Mouse (Mus musculus): ENCODE measurements around the gene Klhl10. TPM values are rescaled to one million over a fixed set of nuclear protein-coding genes. Genes with fewer than 3 reads are reported as not detected.

The Klhl10 gene
- polyA plus RNA-seq, 1 experiment from 2014 or later: 0.82 TPM

DNA sequence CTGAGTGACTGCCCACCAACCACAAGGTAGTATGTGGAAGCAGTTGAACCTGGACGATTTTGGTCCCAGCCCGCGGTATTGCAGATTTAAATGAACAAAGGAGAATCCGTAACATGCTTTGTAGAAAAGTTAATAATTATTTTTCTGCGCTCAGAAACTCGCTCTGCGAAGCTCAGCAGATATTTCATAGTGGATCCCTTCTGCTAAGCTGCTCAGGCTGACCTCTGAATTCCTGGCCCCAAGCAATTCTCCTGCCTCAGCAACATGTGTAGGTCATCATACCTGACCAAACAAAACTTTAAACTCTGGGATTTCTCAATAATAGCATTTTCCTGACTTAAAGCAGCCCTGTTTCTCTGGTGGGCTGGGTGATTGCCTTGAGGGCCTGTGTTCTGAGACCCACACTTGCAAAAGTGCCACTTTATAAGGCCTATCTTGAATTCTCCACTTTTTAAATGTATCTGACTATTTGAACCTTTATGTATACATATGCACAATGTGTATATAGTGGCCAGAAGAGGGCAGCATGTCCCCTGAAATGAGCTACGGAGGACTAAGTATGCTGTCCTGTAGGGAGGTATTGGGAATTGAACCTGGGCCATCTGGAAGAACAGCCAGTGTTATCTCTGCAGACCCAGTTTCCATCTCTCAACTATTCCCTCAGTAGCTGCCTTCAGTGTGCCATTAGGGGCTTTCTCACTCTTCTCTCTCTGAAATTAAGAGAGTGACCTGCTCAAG is 44.3 kb downstream of the Klhl10 start:
- no peak overlapping the region for H3K9ac ChIP-seq (replicated peaks; ENCODE audit: low read length)
- 87% methylated on average over 8 of the region's 8 CpGs for WGBS
- H3K4me3 ChIP-seq (replicated peaks; ENCODE audit: low read depth, low read length): no peak overlapping the region
- H3K4me2 ChIP-seq (ENCODE audit: low read length): no peak overlapping the region
- no peak overlapping the region for H3K27ac ChIP-seq (replicated peaks; ENCODE audit: low read depth, low read length)
- no peaks in the 10 kb centered on the region for H3K9me3 ChIP-seq (ENCODE audit: control insufficient read depth, low read length)
- DNase-seq: peak; percentile 76
- ATAC-seq (ENCODE audit: low FRiP score, low TSS enrichment): no peak
- peaks cover 97% of the 10 kb centered on the region for H3K36me3 ChIP-seq (ENCODE audit: control insufficient read depth, insufficient read depth, low read length)
- H3K27me3 ChIP-seq (ENCODE audit: control insufficient read depth, insufficient read depth, low read length): no peaks in the 10 kb centered on the region
- no peaks in the 10 kb centered on the region for H3K4me1 ChIP-seq (ENCODE audit: control insufficient read depth, insufficient read depth, low read length)

DNA sequence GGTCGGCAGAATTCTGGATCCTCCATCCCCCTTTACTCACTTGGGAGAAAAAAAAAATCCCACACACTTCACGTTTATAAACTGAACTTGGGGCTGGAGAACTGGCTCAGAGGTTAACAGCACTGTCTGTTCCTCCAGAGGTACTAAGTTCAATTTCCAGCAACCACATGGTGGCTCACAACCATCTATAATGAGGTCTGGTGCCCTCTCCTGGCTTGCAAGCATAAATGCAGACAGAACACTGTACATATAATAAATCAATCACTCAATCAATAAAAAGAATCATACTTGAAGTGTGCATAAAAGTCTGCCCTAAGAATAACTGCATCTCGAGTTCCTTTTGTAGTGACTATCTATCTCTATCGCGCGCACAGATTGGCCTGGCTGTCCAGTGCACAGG is 49.2 kb downstream of the Klhl10 start:
- H3K4me1 ChIP-seq (ENCODE audit: control insufficient read depth, insufficient read depth, low read length): no peaks in the 10 kb centered on the region
- H3K4me3 ChIP-seq (replicated peaks; ENCODE audit: low read depth, low read length): no peak overlapping the region
- no peak for ATAC-seq (ENCODE audit: low FRiP score, low TSS enrichment)
- no peak overlapping the region for H3K4me2 ChIP-seq (ENCODE audit: low read length)
- no peak overlapping the region for H3K9ac ChIP-seq (replicated peaks; ENCODE audit: low read length)
- WGBS: 93% methylated on average over 6 of the region's 6 CpGs
- H3K36me3 ChIP-seq (ENCODE audit: control insufficient read depth, insufficient read depth, low read length): peaks cover 94% of the 10 kb centered on the region
- no peaks in the 10 kb centered on the region for H3K9me3 ChIP-seq (ENCODE audit: control insufficient read depth, low read length)
- DNase-seq: peak; percentile 39
- H3K27me3 ChIP-seq (ENCODE audit: control insufficient read depth, insufficient read depth, low read length): no peaks in the 10 kb centered on the region
- no peak overlapping the region for H3K27ac ChIP-seq (replicated peaks; ENCODE audit: low read depth, low read length)

DNA sequence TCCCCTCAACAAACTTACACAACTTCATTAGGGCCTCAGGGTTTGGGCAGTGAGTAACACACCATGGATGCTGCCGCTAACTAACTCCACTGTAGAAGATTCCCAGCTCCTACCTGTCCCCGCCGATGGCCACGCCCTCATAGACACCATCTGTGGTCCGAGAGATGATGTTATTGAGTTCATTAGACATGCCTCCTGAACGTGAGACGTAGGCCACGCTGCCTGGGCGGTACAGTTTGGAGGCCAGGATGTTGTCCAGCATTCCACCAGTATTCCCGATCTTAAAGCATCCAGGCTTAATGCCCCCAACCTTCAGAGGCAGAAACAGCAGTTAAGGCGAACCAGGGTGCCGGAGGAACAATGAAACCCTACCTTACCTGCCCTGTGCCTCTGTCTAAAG is 52.1 kb downstream of the Klhl10 start:
- DNase-seq: no peak
- H3K27ac ChIP-seq (replicated peaks; ENCODE audit: low read depth, low read length): no peak overlapping the region
- no peak for ATAC-seq (ENCODE audit: low FRiP score, low TSS enrichment)
- H3K4me1 ChIP-seq (ENCODE audit: control insufficient read depth, insufficient read depth, low read length): no peaks in the 10 kb centered on the region
- H3K9ac ChIP-seq (replicated peaks; ENCODE audit: low read length): no peak overlapping the region
- H3K27me3 ChIP-seq (ENCODE audit: control insufficient read depth, insufficient read depth, low read length): no peaks in the 10 kb centered on the region
- H3K36me3 ChIP-seq (ENCODE audit: control insufficient read depth, insufficient read depth, low read length): peaks cover 97% of the 10 kb centered on the region
- WGBS: 95% methylated on average over 12 of the region's 12 CpGs
- no peak overlapping the region for H3K4me2 ChIP-seq (ENCODE audit: low read length)
- H3K9me3 ChIP-seq (ENCODE audit: control insufficient read depth, low read length): no peaks in the 10 kb centered on the region
- H3K4me3 ChIP-seq (replicated peaks; ENCODE audit: low read depth, low read length): no peak overlapping the region

DNA sequence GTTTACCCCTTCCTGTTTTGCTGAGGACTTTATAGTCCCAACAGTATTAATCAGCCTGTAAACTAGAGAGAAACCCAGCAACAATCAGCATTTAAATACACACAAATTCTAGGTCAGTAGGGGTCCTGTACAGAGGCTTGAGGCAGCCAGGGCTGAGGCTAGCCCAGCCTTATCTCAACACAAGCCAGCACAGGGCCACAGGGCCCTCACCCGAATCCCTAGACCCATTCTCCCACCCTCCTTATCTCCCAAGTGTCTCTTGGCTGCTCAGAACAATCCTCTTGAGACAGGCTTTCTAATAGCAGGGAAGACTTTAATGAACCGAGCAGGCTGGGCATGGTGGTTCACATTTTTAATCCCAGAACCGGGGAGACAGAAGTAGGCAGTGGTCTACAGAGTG is 58.5 kb downstream of the Klhl10 start:
- 76% methylated on average over 3 of the region's 3 CpGs for WGBS
- ATAC-seq (ENCODE audit: low FRiP score, low TSS enrichment) (no peak), DNase-seq (no peak)
- Histone ChIP-seq H3K4me3 (replicated peaks; ENCODE audit: low read depth, low read length) (no peak overlapping the region), H3K9me3 (ENCODE audit: control insufficient read depth, low read length) (no peaks in the 10 kb centered on the region), H3K9ac (replicated peaks; ENCODE audit: low read length) (no peak overlapping the region), H3K27ac (replicated peaks; ENCODE audit: low read depth, low read length) (no peak overlapping the region), H3K36me3 (ENCODE audit: control insufficient read depth, insufficient read depth, low read length) (peaks cover 95% of the 10 kb centered on the region), H3K27me3 (ENCODE audit: control insufficient read depth, insufficient read depth, low read length) (no peaks in the 10 kb centered on the region), H3K4me2 (ENCODE audit: low read length) (no peak overlapping the region), H3K4me1 (ENCODE audit: control insufficient read depth, insufficient read depth, low read length) (no peaks in the 10 kb centered on the region)

DNA sequence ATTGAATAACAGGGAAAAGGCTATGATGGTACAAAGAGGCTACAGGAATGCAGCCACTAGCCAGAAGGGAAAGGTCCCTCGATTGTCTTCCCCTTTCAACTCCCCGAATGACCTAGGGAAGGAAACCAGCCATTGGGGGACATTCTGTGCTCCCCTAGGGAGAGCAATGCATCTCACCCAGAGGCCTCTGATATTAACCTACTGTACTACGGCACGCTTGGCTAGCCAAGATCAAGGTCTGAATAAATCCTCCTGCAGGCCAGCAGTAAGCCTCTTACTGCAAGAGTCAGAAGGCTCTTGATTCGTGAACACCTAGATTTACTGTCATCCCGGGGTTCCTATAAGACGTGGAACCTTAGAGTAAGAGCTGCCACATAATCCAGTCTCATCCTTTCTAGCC is 58.9 kb downstream of the Klhl10 start:
- H3K9me3 ChIP-seq (ENCODE audit: control insufficient read depth, low read length): no peaks in the 10 kb centered on the region
- H3K9ac ChIP-seq (replicated peaks; ENCODE audit: low read length): no peak overlapping the region
- no peak overlapping the region for H3K4me3 ChIP-seq (replicated peaks; ENCODE audit: low read depth, low read length)
- peaks cover 95% of the 10 kb centered on the region for H3K36me3 ChIP-seq (ENCODE audit: control insufficient read depth, insufficient read depth, low read length)
- no peaks in the 10 kb centered on the region for H3K4me1 ChIP-seq (ENCODE audit: control insufficient read depth, insufficient read depth, low read length)
- WGBS: 54% methylated on average over 7 of the region's 7 CpGs
- H3K27me3 ChIP-seq (ENCODE audit: control insufficient read depth, insufficient read depth, low read length): no peaks in the 10 kb centered on the region
- DNase-seq (no peak), ATAC-seq (ENCODE audit: low FRiP score, low TSS enrichment) (no peak)
- H3K4me2 ChIP-seq (ENCODE audit: low read length): no peak overlapping the region
- no peak overlapping the region for H3K27ac ChIP-seq (replicated peaks; ENCODE audit: low read depth, low read length)

DNA sequence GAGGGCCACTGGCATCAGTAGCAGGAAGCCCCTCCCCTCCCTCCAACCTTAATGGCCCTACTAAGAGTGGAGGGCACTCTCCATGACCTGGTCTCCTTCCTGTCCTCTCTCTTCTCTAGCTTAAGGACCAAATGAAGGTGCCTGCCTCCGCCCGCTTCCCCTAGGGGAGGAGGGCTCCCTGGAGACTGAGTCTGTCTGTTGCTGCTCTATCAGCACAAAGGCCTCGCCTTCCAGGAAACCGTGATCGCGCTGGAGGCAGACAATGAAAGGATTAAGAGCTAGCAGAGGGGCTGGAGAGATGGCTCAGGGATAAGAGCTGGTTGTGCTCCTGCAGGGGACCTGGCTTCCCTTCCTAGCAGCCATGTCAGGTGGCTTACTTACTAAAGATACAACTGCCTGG is 59.6 kb downstream of the Klhl10 start:
- Histone ChIP-seq H3K9ac (replicated peaks; ENCODE audit: low read length) (no peak overlapping the region), H3K4me1 (ENCODE audit: control insufficient read depth, insufficient read depth, low read length) (no peaks in the 10 kb centered on the region), H3K4me3 (replicated peaks; ENCODE audit: low read depth, low read length) (no peak overlapping the region), H3K9me3 (ENCODE audit: control insufficient read depth, low read length) (no peaks in the 10 kb centered on the region), H3K27me3 (ENCODE audit: control insufficient read depth, insufficient read depth, low read length) (no peaks in the 10 kb centered on the region), H3K36me3 (ENCODE audit: control insufficient read depth, insufficient read depth, low read length) (peaks cover 95% of the 10 kb centered on the region), H3K4me2 (ENCODE audit: low read length) (no peak overlapping the region), H3K27ac (replicated peaks; ENCODE audit: low read depth, low read length) (peak overlapping the region; percentile 49)
- ATAC-seq (ENCODE audit: low FRiP score, low TSS enrichment) (no peak), DNase-seq (peak; percentile 64)
- 7% methylated on average over 6 of the region's 6 CpGs for WGBS

DNA sequence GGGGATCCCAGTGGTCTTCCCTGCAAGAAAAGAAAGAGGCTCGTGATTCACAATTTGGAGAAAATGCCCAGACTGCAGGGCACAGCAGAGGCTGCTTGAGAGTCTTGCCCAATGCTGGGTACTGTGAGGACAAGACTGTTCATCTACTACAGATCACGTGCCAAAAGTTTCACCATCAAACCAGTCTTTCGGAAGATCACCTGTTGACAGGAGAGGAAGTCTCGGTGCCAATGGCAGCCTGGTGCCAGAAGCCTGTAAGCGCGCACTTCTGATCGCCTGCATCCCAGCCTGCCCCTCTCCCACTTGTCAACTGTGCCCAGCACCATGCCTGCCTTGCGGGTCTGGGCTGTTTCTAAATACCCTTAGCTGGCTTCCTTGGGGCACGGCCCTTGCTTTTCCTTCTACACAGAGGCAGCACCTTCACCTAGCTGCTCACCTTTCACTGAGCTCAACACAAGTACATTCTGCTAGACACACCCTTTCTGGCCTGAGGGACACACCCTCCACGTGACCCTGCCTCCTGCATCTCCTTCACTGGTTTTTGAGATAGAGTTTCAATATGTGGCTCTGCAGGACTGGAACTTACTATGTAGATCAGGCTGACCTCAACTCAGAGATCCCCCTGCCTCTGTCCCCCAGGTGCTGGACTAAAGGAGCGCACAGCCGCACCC is 63.4 kb downstream of the Klhl10 start:
- DNase-seq (no peak), ATAC-seq (ENCODE audit: low FRiP score, low TSS enrichment) (no peak)
- Histone ChIP-seq H3K27ac (replicated peaks; ENCODE audit: low read depth, low read length) (no peak overlapping the region), H3K27me3 (ENCODE audit: control insufficient read depth, insufficient read depth, low read length) (no peaks in the 10 kb centered on the region), H3K4me1 (ENCODE audit: control insufficient read depth, insufficient read depth, low read length) (no peaks in the 10 kb centered on the region), H3K4me2 (ENCODE audit: low read length) (no peak overlapping the region), H3K9me3 (ENCODE audit: control insufficient read depth, low read length) (no peaks in the 10 kb centered on the region), H3K4me3 (replicated peaks; ENCODE audit: low read depth, low read length) (no peak overlapping the region), H3K36me3 (ENCODE audit: control insufficient read depth, insufficient read depth, low read length) (peaks cover 92% of the 10 kb centered on the region), H3K9ac (replicated peaks; ENCODE audit: low read length) (no peak overlapping the region)
- 96% methylated on average over 12 of the region's 12 CpGs for WGBS

DNA sequence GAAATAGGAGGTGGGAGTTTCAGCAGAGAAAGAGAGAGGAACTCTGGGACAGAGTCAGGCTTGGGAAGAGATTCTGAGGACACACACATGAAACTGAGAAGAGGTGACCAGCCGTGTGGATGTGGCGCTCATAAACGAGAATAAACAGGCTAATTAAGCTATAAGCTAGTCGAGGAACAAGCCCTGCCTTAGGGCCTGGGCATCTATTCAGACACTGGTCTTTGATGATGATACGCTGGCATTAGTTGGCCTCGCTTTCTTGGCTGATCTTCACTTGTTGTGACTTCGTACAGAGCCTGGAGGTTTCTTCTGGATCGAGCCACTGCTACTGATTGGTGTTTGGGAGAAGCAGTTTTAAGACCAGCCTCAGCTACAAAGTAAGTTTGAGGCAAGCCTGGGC is 64.3 kb downstream of the Klhl10 start:
- no peak overlapping the region for H3K9ac ChIP-seq (replicated peaks; ENCODE audit: low read length)
- no peak overlapping the region for H3K27ac ChIP-seq (replicated peaks; ENCODE audit: low read depth, low read length)
- no peaks in the 10 kb centered on the region for H3K9me3 ChIP-seq (ENCODE audit: control insufficient read depth, low read length)
- peaks cover 92% of the 10 kb centered on the region for H3K36me3 ChIP-seq (ENCODE audit: control insufficient read depth, insufficient read depth, low read length)
- ATAC-seq (ENCODE audit: low FRiP score, low TSS enrichment) (no peak), DNase-seq (no peak)
- H3K4me2 ChIP-seq (ENCODE audit: low read length): no peak overlapping the region
- WGBS: 92% methylated on average over 8 of the region's 8 CpGs
- no peaks in the 10 kb centered on the region for H3K4me1 ChIP-seq (ENCODE audit: control insufficient read depth, insufficient read depth, low read length)
- no peaks in the 10 kb centered on the region for H3K27me3 ChIP-seq (ENCODE audit: control insufficient read depth, insufficient read depth, low read length)
- no peak overlapping the region for H3K4me3 ChIP-seq (replicated peaks; ENCODE audit: low read depth, low read length)

Measured in midbrain, embryonic 14.5 days (tissue).